Mouse (Mus musculus) Patski (cell line): Measurements from ENCODE around the gene Wfdc13. TPM values are rescaled to one million over a fixed set of nuclear protein-coding genes. Genes with fewer than 3 reads are reported as not detected.

ENCODE experiments used
- ATAC-seq: fragments of 100-300 bp; one replicate; pipeline ENCODE4 v1.8.0; 2021
- CTCF ChIA-PET: fragments of 350-600 bp; sonication (Branson Sonifier 250); formaldehyde crosslinking; loops from one replicate; lab custom pipeline; 2022; ENCODE audit warnings: inconsistent platforms; lab: Charles Lee
- POLR2A ChIA-PET: fragments of 350-600 bp; sonication (Branson Sonifier 250); formaldehyde crosslinking; loops from one replicate; lab custom pipeline; 2022; ENCODE audit warnings: antibody characterized with exemption, inconsistent platforms; lab: Charles Lee
- DNase-seq: peaks from one replicate; pipeline ENCODE4 v3.0.0-alpha.2; 2011; ENCODE audit warnings: low read depth, low spot score
- H3K27me3 ChIP-seq: fragments of 371-371 bp; one replicate; pipeline ENCODE4 v1.5.1; 2021
- CTCF ChIP-seq: fragments of 100-300 bp; IDR thresholded peaks from one replicate; pipeline ENCODE4 v1.5.1; 2021
- in situ Hi-C: fragments of 300-500 bp; cut with MboI; formaldehyde crosslinking; loops from 3 replicates; pipeline ENCODE4 v1.11.1; 2018; ENCODE audit warnings: low pct_unique_long_range_greater_than_20kb, mixed read lengths
- polyA plus RNA-seq: library from polyadenylated mRNA; unstranded; gene quantifications from one replicate; pipeline ENCODE4 v1.2.3, GENCODE M21; 2021

Gene Wfdc13
- polyA plus RNA-seq, 1 experiment from 2014 or later, result not detected

- CTCF ChIA-PET, result no interaction called here
- in situ Hi-C loops, result loop anchor here (5.0 kb wide), 1 partner anchor 131 kb away; the partner anchor contains the start of gene Eppin
- ATAC-seq, result no peak
- no peak for DNase-seq
- POLR2A ChIA-PET, result no interaction called here
- peaks cover 15% of the 10 kb centered on the region for H3K27me3 ChIP-seq
- no peak for TF ChIP-seq CTCF
These were observed 38.4 kb downstream of the Wfdc13 start for GRCm38 (mm10) chr2:164723276-164723675.

- DNase-seq (no peak), ATAC-seq (no peak)
- ChIA-PET CTCF (interaction anchor here (0.8 to 3.1 kb wide), 13 partner anchors 9 to 312 kb away, joined by 3 to 26 read pairs (median 4); partner anchors contain the start of genes Eppin and Spint4), POLR2A (no interaction called here)
- peak; percentile 93 for TF ChIP-seq CTCF
- H3K27me3 ChIP-seq, result peaks cover 9% of the 10 kb centered on the region
- in situ Hi-C loops, result loop anchor here (5.0 kb wide), 1 partner anchor 44 kb away; no protein-coding TSS in a partner anchor
These were observed 41.1 kb downstream of the Wfdc13 start for GRCm38 (mm10) chr2:164725895-164726619.

- ATAC-seq (no peak), DNase-seq (no peak)
- CTCF ChIA-PET, result no interaction called here
- POLR2A ChIA-PET, result no interaction called here
- H3K27me3 ChIP-seq, result no peaks in the 10 kb centered on the region
- no peak for TF ChIP-seq CTCF
- in situ Hi-C loops, result no loop called here
These were observed 46.8 kb downstream of the Wfdc13 start for GRCm38 (mm10) chr2:164731719-164732118.

- DNase-seq, result no peak
- ChIA-PET CTCF (no interaction called here), POLR2A (no interaction called here)
- no peak for TF ChIP-seq CTCF
- H3K27me3 ChIP-seq, result no peaks in the 10 kb centered on the region
- in situ Hi-C loops, result no loop called here
- no peak for ATAC-seq
These were observed 48.4 kb downstream of the Wfdc13 start for GRCm38 (mm10) chr2:164733259-164733658.

GRCm38 (mm10) chr2:164734839-164735238, 49.9 kb downstream of the Wfdc13 start:
- no peaks in the 10 kb centered on the region for H3K27me3 ChIP-seq
- DNase-seq, result no peak
- CTCF ChIA-PET, result interaction anchor here (0.9 kb wide), 1 partner anchor 9 kb away, joined by 4 read pairs; no protein-coding TSS in a partner anchor
- no peak for ATAC-seq
- POLR2A ChIA-PET, result no interaction called here
- TF ChIP-seq CTCF, result no peak
- in situ Hi-C loops, result no loop called here

GRCm38 (mm10) chr2:164735446-164735845, 50.5 kb downstream of the Wfdc13 start:
- POLR2A ChIA-PET, result no interaction called here
- TF ChIP-seq CTCF, result no peak
- ATAC-seq (no peak), DNase-seq (no peak)
- CTCF ChIA-PET, result interaction anchor here (0.9 to 1.8 kb wide), 3 partner anchors 9 to 11 kb away, joined by 4 to 5 read pairs (median 4); partner anchors contain the start of genes Dnttip1 and Wfdc3
- H3K27me3 ChIP-seq, result no peaks in the 10 kb centered on the region
- in situ Hi-C loops, result no loop called here

Other genes starting within 250 kb of the Wfdc13 start
- gene Sdc4, start 241.2 kb upstream of the Wfdc13 start, polyA plus RNA-seq, result 672 TPM
- gene Sys1, start 228.1 kb upstream of the Wfdc13 start, polyA plus RNA-seq, result 55.1 TPM
- 18.5 TPM for gene Gm20458, start 224.1 kb upstream of the Wfdc13 start, polyA plus RNA-seq
- gene Trp53tg5, start 211.4 kb upstream of the Wfdc13 start, polyA plus RNA-seq, result 0.39 TPM
- 48.8 TPM for gene Dbndd2, start 199.0 kb upstream of the Wfdc13 start, polyA plus RNA-seq
- gene Pigt, start 187.6 kb upstream of the Wfdc13 start, polyA plus RNA-seq, result 136 TPM
- gene Wfdc2, start 122.7 kb upstream of the Wfdc13 start, polyA plus RNA-seq, result 0.15 TPM
- not detected for gene Spint3, start 111.6 kb upstream of the Wfdc13 start, polyA plus RNA-seq
- gene Wfdc6a, start 99.7 kb upstream of the Wfdc13 start, polyA plus RNA-seq, result not detected
- not detected for gene Eppin, start 91.5 kb upstream of the Wfdc13 start, polyA plus RNA-seq
- gene Wfdc6b, start 71.6 kb upstream of the Wfdc13 start, polyA plus RNA-seq, result not detected
- gene Wfdc8, start 71.5 kb upstream of the Wfdc13 start, polyA plus RNA-seq, result not detected
- not detected for gene Wfdc16, start 46.3 kb upstream of the Wfdc13 start, polyA plus RNA-seq
- gene Wfdc10, start 29.1 kb upstream of the Wfdc13 start, polyA plus RNA-seq, result not detected
- not detected for gene Wfdc9, start 28.5 kb upstream of the Wfdc13 start, polyA plus RNA-seq
- gene Wfdc11, start 11.0 kb upstream of the Wfdc13 start, polyA plus RNA-seq, result not detected
- not detected for gene Spint4, start 13.4 kb downstream of the Wfdc13 start, polyA plus RNA-seq
- gene Spint5, start 30.2 kb downstream of the Wfdc13 start, polyA plus RNA-seq, result not detected
- 0.47 TPM for gene Wfdc3, start 60.8 kb downstream of the Wfdc13 start, polyA plus RNA-seq
- gene Dnttip1, start 60.9 kb downstream of the Wfdc13 start, polyA plus RNA-seq, result 49.8 TPM
- 106 TPM for gene Ube2c, start 84.8 kb downstream of the Wfdc13 start, polyA plus RNA-seq
- gene Tnnc2, start 94.9 kb downstream of the Wfdc13 start, polyA plus RNA-seq, result 0.18 TPM
- gene Snx21, start 100.7 kb downstream of the Wfdc13 start, polyA plus RNA-seq, result 50.3 TPM
- gene Acot8, start 119.8 kb downstream of the Wfdc13 start, polyA plus RNA-seq, result 23.3 TPM
- 6.8 TPM for gene Zswim3, start 120.0 kb downstream of the Wfdc13 start, polyA plus RNA-seq
- 13.2 TPM for gene Zswim1, start 137.6 kb downstream of the Wfdc13 start, polyA plus RNA-seq
- gene Spata25, start 143.4 kb downstream of the Wfdc13 start, polyA plus RNA-seq, result 0.14 TPM
- gene Ctsa, start 147.8 kb downstream of the Wfdc13 start, polyA plus RNA-seq, result 479 TPM
- gene Neurl2, start 148.3 kb downstream of the Wfdc13 start, polyA plus RNA-seq, result 2.6 TPM
- 9.4 TPM for gene Pltp, start 172.6 kb downstream of the Wfdc13 start, polyA plus RNA-seq
- 38.7 TPM for gene Pcif1, start 194.2 kb downstream of the Wfdc13 start, polyA plus RNA-seq
- gene Zfp335, start 226.7 kb downstream of the Wfdc13 start, polyA plus RNA-seq, result 19.0 TPM